Mouse (Mus musculus): ENCODE measurements around the gene Olfr118.

- TF ChIP-seq EP300 (optimal IDR thresholded peaks at IDR 0.05) = no peak
- no peak for TF ChIP-seq CTCF (IDR thresholded peaks at IDR 0.05; ENCODE audit: low read depth)
These were observed 54.7 kb downstream of the Olfr118 start, which contains the start of gene Olfr120 for GRCm38 (mm10) chr17:37721508-37721907.

Data from stomach, postnatal 0 days (tissue).